Mouse (Mus musculus): Measurements from ENCODE around the gene Bbs1.
"Not testable (repeated sequence)": the region's sequence is repeated elsewhere in the genome, so short reads cannot be mapped to it uniquely, and the experiment has no call there.

Gene Bbs1

DNA sequence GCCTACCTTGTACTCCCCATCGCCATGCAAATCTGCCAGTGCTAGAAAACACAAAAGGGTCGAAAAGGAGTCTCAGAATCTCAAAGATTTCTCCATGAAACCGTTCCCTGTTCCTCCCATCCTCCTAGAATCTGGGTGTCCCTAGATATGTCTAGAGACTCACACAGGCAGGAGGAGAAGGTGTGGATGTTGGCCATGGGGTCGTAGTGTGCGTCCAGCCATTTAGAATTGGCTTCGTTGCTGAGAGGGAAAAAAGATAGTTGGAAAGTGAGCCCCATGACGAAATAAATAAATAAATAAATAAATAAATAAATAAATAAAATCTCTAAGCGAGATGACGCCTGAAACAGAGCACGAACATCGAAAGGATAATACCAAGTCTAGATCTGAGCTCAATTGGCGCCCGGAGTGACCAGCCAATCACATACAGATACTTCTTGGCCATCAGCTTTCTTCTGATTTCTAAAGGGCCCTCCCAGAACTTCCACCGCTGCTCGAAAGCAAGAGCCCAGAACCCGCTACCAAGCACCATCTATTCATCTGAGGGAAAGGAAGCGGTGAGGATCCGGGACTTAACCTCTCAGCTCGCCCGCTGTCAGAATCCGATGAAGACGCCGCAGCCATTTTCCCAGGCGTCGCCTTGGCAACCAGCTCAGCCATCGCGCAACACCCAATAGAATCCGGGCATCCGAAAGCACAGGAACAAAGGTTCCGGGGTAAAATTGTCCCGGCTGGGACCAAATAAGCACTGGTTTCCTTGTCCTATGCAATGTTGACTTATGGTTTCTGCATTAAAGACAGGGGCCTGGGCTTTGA is at the start of gene Bbs1:
Bbs1 (minus strand) TSS at position 650 of the 816 bp plus-strand sequence.
- DNase-seq (ENCODE audit: low read depth) = peak; percentile 93

DNA sequence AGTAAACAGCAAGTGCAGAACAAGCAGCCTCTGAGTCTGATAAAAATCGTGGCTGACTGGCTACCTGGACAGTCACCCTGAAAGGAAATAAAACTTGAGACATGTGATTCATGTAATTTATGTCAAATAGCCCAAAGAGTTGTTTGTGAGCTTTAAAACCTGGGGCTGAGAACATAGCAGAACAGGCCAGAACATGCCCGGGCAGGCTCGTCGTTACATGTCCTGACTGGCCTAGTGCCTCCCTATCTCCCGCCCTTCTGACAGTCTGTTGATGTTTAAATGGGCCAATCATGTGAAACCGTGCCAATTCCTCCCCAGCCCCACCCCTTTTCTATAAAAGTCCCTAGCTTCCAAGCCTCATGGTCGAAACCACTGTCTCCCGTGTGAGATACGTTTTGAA is 42.2 kb upstream of the Bbs1 start:
- not testable (repeated sequence) for DNase-seq (ENCODE audit: low read depth)

DNA sequence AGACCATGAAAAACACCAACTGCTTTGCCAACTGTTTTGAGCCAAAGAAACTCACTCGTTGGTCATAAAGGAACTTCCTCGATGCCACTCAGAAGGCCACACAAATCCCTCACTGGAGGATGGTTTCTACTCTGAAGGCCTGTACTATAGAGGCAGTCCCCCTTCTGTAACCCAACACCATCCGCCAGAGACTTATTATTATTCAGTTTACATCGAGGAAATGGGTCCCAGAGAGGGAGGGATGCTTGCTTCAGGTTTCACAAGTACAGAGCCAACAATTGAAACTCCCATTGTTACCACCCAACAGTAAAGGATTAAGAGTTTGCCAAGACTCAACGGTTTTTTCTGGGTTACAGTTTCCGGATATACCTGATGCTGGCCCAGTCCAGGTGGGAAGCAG is 39.1 kb upstream of the Bbs1 start:
- no peak for DNase-seq (ENCODE audit: low read depth)

- no peak for DNase-seq (ENCODE audit: low read depth)
Observed at GRCm38 (mm10) chr19:4943253-4943588, 36.8 kb upstream of the Bbs1 start.

- peak; percentile 94 for DNase-seq (ENCODE audit: low read depth)
Observed at GRCm38 (mm10) chr19:4942551-4943252, 36.3 kb upstream of the Bbs1 start, which contains the start of gene Peli3. Peli3 (minus strand) TSS chr19:4943127.

DNA sequence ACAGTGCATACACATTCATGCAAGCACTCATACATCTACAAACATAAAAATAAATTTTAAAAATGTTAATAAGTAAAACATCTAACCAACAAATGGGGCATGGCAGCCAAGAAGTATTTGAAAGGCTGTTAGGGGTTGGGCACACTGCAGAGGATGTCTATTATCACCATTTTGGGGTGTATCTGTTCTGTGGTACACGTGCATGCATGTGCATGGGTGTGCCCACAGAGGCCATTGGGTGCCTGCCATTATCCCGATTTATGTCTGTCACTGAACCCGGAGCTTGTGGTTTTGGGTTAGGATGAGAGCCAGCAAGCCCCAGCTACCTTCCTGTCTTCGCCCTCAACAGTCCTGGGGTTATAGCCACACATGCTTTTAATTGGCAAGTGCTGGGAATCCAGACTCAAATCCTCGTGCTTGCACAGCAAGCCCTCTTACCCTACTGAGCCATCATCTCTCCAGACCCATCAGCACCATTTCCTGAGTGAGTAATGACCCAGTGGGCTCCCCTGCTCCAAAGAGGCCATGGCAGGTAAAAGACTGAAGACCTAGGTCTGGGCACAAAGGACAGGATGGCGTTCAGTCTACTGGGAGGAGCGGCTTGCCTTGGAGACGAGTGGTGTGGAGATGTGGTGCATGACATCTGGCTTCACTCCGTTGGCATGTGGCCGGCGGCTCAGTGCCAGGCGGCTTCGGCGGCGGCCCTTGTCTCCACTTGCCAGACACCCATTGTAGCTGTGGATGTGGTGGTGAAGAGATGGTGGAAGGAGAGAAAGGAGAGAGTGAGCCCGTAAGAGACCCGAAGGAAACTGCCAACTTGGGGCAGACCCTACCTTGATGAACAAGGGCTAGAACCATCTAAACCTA is 31.2 kb upstream of the Bbs1 start:
- peak; percentile 74 for DNase-seq (ENCODE audit: low read depth)

- peak; percentile 64 for DNase-seq (ENCODE audit: low read depth)
Observed at GRCm38 (mm10) chr19:4936896-4937295, 30.5 kb upstream of the Bbs1 start.

- peak; percentile 57 for DNase-seq (ENCODE audit: low read depth)
Observed at GRCm38 (mm10) chr19:4928781-4929180, 22.4 kb upstream of the Bbs1 start.

- DNase-seq (ENCODE audit: low read depth) = peak; percentile 100
Observed at GRCm38 (mm10) chr19:4927904-4928531, 21.6 kb upstream of the Bbs1 start, which contains the start of gene Dpp3. Dpp3 (minus strand) TSS chr19:4928287.

DNA sequence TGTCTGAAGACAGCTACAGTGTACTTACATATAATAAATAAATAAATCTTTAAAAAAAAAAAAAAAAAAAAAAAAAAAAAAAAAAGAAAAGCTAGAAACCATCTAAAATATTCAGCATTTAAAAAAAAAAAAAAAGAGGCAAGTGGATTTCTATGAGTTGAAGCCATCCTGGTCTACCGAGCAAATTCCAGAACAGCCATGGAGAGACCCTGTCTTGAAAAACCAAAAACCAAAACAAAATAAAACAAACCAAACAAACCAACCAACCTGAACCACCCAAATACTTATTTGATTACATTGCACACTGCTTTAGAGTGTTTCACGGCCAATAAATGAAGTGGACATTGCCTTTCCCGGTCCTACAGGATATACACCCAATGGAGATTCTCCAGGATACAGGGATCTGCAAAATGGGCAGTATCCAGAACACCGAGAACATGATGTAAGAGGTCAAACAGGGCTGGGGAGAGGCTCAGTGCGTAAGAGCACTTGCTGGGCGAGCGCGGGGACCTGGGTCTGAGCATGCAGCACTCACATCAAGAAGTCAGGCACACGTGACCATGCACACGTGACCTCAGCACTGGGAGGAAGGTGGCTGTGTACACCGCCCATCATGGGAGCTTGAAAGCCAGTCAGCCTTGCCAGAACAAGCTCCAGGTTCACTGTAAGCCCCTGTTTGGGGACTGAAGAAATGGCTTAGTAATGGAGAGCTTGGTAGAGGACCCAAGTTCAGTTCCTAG is 18.9 kb upstream of the Bbs1 start:
- DNase-seq (ENCODE audit: low read depth) = no peak

DNA sequence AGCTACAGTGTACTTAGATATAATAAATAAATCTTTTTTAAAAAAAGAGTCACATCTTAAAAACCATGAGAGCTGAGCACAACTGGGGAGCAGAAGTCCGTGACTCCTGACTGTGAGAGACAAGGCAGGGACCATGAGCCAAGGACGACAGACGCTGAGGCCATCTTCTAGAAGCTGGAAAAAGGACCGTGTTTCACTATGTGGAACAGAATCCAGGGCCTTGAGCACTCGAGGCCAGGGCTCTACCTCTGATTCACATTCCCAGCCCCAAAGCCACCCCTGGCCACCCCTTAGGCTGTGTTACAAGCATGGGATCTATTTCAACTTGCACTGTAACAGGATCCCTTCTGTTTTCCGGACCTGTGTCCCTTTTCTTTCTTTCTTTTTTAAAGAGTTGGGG is 13.2 kb upstream of the Bbs1 start:
- DNase-seq (ENCODE audit: low read depth) = no peak

- DNase-seq (ENCODE audit: low read depth) = no peak
Observed at GRCm38 (mm10) chr19:4916827-4917226, 10.4 kb upstream of the Bbs1 start.

- no peak for DNase-seq (ENCODE audit: low read depth)
Observed at GRCm38 (mm10) chr19:4915924-4916603, 9.6 kb upstream of the Bbs1 start.

DNA sequence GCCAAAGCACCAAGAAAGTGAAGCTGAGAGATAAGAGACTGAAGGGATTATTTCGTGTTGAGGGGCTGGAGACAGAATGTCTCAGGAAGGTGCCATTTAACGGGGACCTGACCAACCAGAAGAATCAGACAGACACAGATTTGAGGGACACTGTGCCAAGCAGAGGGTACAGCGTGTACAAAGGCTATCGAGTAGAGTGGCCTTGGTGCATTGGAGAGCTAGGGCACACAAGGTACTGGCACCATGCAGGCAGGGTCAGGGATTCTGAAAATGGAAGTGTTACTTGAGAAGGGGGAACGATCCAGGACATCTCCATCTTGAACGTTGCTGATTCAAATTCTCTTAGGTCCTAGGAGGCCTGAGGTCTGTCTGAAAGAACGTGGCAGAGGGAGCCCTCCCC is 2.9 kb upstream of the Bbs1 start:
- DNase-seq (ENCODE audit: low read depth) = no peak

DNA sequence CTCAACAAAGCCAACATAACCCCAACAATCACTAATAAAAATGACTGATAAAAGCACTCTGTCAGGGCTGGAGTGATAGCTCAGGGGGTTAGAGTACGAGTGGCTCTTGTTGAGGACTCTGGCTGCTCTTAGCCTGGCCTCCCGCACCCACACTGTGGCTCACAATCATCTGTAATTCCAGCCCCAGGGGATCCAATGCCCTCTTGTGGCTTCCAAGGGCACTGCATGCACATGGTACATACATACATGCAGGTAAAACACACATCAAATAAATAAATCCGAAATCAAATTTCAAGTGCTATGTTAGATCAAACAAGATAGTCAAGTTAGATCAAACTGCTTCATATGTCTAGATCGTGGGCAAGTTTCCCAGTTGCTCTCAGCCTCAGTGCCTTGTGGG is 1.7 kb upstream of the Bbs1 start:
- DNase-seq (ENCODE audit: low read depth) = peak; percentile 59

- DNase-seq (ENCODE audit: low read depth) = no peak
Observed at GRCm38 (mm10) chr19:4899888-4900287, 6.5 kb downstream of the Bbs1 start.

DNA sequence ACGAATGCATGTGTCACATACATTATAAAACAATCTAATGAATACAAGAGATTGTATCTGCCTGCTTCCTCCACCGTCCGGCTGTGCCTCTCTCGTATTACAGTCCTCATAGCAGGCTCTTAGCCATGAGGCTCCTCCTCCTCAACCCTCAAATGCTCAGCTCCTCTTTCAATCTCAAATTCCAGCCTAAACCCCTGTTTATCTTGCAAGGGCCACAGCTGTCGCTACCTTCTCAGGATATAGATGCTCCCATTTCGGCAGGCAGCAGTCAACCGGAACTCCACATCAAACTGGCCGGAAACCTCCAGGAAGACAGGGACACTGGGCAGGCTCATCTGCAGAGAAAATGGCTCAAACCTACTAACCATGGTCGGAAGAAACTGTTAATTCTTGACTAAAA is 7.5 kb downstream of the Bbs1 start:
- no peak for DNase-seq (ENCODE audit: low read depth)

DNA sequence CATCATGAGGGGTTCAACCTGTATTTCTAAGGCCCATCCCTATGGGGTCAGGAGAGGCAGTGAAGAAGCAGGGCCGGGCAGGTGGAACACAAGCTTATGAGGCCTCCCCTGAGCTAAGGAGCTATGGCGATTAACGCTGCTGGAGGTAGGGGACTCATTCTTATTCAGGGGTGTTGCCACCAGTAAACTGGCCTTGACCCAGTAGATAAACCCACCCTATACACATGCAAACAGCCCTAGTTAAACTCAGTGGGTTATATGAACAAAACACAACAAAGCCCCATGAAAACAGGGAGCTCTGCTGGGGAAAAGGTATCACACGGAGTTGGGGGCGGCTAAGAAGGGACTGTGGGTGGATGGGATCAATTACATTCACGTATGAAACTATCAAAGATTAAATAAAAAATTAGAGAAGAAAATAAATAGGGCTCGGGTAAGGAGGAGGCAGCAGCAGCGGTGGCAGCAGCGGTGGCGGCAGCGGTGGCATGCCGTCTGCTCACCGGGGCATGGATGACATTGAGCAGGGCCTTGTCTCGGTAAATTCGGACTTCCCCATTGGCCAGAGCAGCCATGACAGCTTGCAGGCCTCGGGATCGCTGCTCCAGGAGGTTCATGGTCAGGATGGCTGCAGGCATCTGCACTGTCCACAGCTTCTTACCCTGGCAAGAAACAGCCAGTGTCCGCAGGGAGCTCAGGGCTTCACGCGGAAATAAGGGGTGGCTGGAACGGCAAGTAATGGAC is 9.5 kb downstream of the Bbs1 start:
- DNase-seq (ENCODE audit: low read depth) = no peak

DNA sequence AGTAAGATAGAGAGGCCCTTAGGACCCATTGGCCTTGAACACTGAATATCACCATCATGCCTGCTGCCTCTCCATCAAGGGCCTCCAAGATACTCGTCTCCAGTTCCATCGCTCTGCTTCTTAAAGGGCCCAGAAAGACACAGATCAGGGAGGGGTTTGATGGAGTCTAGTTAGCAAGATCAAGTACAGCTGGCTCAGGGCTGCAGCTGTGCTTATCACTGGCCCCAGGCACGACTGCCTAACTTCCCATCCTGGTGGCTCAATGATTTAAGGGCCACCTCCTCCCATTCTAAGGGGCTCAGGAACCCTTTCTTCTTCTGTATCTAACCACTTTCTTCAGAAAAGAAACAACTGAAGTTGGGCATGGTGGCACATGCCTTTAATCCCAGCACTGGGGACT is 14.6 kb downstream of the Bbs1 start:
- no peak for DNase-seq (ENCODE audit: low read depth)

DNA sequence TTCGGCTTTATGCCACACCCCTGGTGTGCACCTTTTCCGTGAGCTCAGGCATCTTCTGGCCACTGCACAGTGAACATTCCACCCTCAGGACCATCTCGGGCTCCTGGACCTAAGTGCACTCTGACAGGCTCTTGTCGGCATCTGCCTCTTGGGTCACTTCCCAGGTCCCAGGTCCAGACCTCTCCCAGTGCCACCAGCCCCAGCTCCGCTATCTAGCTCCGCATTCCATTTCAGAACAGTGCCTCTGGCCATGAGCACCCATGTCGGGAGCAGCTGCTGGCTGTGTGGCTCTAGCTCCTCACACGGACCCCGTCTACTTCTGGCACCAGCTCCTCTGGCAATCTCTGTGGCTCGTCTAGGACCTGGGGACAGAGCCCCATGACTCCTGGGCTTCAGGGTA is 16.6 kb downstream of the Bbs1 start:
- no peak for DNase-seq (ENCODE audit: low read depth)

Data from NIH3T3 (cell line).